Mouse (Mus musculus): Measurements from ENCODE around the gene Tfb2m.
A peak's percentile ranks its signal among the peaks of the same experiment; 100 is the strongest.

The Tfb2m gene

GRCm38 (mm10) chr1:179506530-179507315 is 39.3 kb downstream of the Tfb2m start:
- peak; percentile 27 to 59 for DNase-seq (ENCODE audit: inconsistent age in 2 of 2, low spot score in 1 of 2)

- peak in 1 of 2 experiments; percentile 55 for DNase-seq (ENCODE audit: inconsistent age in 2 of 2, low spot score in 1 of 2)
These were observed 43.5 kb downstream of the Tfb2m start for GRCm38 (mm10) chr1:179502565-179502964.

- no peak for DNase-seq (ENCODE audit: inconsistent age in 2 of 2, low spot score in 1 of 2)
These were observed 46.8 kb downstream of the Tfb2m start for GRCm38 (mm10) chr1:179499257-179499656.

GRCm38 (mm10) chr1:179492908-179493307 is 53.2 kb downstream of the Tfb2m start:
- DNase-seq (ENCODE audit: inconsistent age in 2 of 2, low spot score in 1 of 2) = no peak

- no peak for DNase-seq (ENCODE audit: inconsistent age in 2 of 2, low spot score in 1 of 2)
These were observed 57.5 kb downstream of the Tfb2m start for GRCm38 (mm10) chr1:179488520-179488919.

- DNase-seq (ENCODE audit: inconsistent age in 2 of 2, low spot score in 1 of 2) = no peak
These were observed 58.1 kb downstream of the Tfb2m start for GRCm38 (mm10) chr1:179487990-179488389.

GRCm38 (mm10) chr1:179487238-179487637 is 58.8 kb downstream of the Tfb2m start:
- DNase-seq (ENCODE audit: inconsistent age in 2 of 2, low spot score in 1 of 2) = no peak

GRCm38 (mm10) chr1:179485784-179486540 is 60.1 kb downstream of the Tfb2m start:
- no peak for DNase-seq (ENCODE audit: inconsistent age in 2 of 2, low spot score in 1 of 2)

GRCm38 (mm10) chr1:179480862-179481261 is 65.2 kb downstream of the Tfb2m start:
- DNase-seq (ENCODE audit: inconsistent age in 2 of 2, low spot score in 1 of 2) = no peak

All from adrenal gland, adult (tissue).